Mouse (Mus musculus) cerebellum, postnatal 14 days (tissue): ENCODE data around the gene Bag5.
"Not testable (repeated sequence)": the region's sequence is repeated elsewhere in the genome, so short reads cannot be mapped to it uniquely, and the experiment has no call there.

Experiments used
- DNase-seq, 2 experiments: peaks; one replicate each; pipeline ENCODE4 v3.0.0; 2021; ENCODE audit warnings: mixed read lengths in 2 of 2

Bag5 gene

GRCm38 (mm10) chr12:111713004-111713651, at the start of gene Bag5, which contains the start of gene Apopt1:
Gene Bag5 (minus strand): TSS chr12:111713257.
Gene Apopt1 (plus strand): TSS chr12:111713261.
- DNase-seq, result peak; percentile 92 to 94

GRCm38 (mm10) chr12:111760306-111760908, 47.4 kb upstream of the Bag5 start:
- no peak for DNase-seq

GRCm38 (mm10) chr12:111759176-111760061, 46.4 kb upstream of the Bag5 start:
- DNase-seq, result peak; percentile 77 to 79

- DNase-seq, result peak; percentile 88 to 94
Measured at GRCm38 (mm10) chr12:111758381-111759175, 45.5 kb upstream of the Bag5 start, which contains the start of gene Klc1. Gene Klc1 (plus strand): TSS chr12:111758849.

- DNase-seq, result peak; percentile 31 to 47
Measured at GRCm38 (mm10) chr12:111757561-111758325, 44.7 kb upstream of the Bag5 start.

GRCm38 (mm10) chr12:111756698-111757082, 43.6 kb upstream of the Bag5 start:
- DNase-seq, result no peak

- no peak for DNase-seq
Measured at GRCm38 (mm10) chr12:111756082-111756697, 43.1 kb upstream of the Bag5 start.

- DNase-seq, result no peak
Measured at GRCm38 (mm10) chr12:111755231-111755630, 42.2 kb upstream of the Bag5 start.

GRCm38 (mm10) chr12:111754710-111755109, 41.7 kb upstream of the Bag5 start:
- no peak for DNase-seq

GRCm38 (mm10) chr12:111753347-111753746, 40.3 kb upstream of the Bag5 start:
- no peak for DNase-seq

GRCm38 (mm10) chr12:111752491-111752890, 39.4 kb upstream of the Bag5 start:
- no peak for DNase-seq

- DNase-seq, result no peak
Measured at GRCm38 (mm10) chr12:111750739-111751138, 37.7 kb upstream of the Bag5 start.

- DNase-seq, result no peak
Measured at GRCm38 (mm10) chr12:111747421-111747820, 34.4 kb upstream of the Bag5 start.

GRCm38 (mm10) chr12:111746091-111746490, 33.0 kb upstream of the Bag5 start:
- DNase-seq, result peak; percentile 65 to 77

- no peak for DNase-seq
Measured at GRCm38 (mm10) chr12:111745274-111745673, 32.2 kb upstream of the Bag5 start.

GRCm38 (mm10) chr12:111743981-111744423, 30.9 kb upstream of the Bag5 start:
- DNase-seq, result peak; percentile 43 to 72

GRCm38 (mm10) chr12:111743419-111743818, 30.4 kb upstream of the Bag5 start:
- DNase-seq, result no peak

- DNase-seq, result no peak
Measured at GRCm38 (mm10) chr12:111741338-111741737, 28.3 kb upstream of the Bag5 start.

- DNase-seq, result peak; percentile 78 to 89
Measured at GRCm38 (mm10) chr12:111738754-111739153, 25.7 kb upstream of the Bag5 start.

- no peak for DNase-seq
Measured at GRCm38 (mm10) chr12:111737370-111737769, 24.3 kb upstream of the Bag5 start.

- DNase-seq, result not testable (repeated sequence)
Measured at GRCm38 (mm10) chr12:111736676-111737075, 23.6 kb upstream of the Bag5 start.
